Mouse (Mus musculus) lung, adult 18-20 months (tissue): ENCODE measurements around the gene Itpa.
"Not testable (repeated sequence)": the region's sequence is repeated elsewhere in the genome, so short reads cannot be mapped to it uniquely, and the experiment has no call there.

Experiments
- DNase-seq, 2 experiments: peaks; one replicate each; pipeline ENCODE4 v3.0.0; 2022; ENCODE audit warnings: mixed read lengths in 2 of 2

Gene Itpa

GRCm38 (mm10) chr2:130667559-130667958 lies at the start of gene Itpa:
TSS of gene Itpa (plus strand) at chr2:130667610.
- DNase-seq, result peak; percentile 85 to 90

GRCm38 (mm10) chr2:130618972-130619371 lies 48.4 kb upstream of the Itpa start:
- DNase-seq, result no peak

GRCm38 (mm10) chr2:130628424-130628823 lies 39.0 kb upstream of the Itpa start:
- DNase-seq, result no peak

GRCm38 (mm10) chr2:130629080-130629838 lies 38.2 kb upstream of the Itpa start:
- DNase-seq, result no peak

- peak; percentile 91 for DNase-seq
Measured at GRCm38 (mm10) chr2:130629839-130630203, 37.6 kb upstream of the Itpa start, which contains the start of the genes Fastkd5 and Ubox5. TSS of gene Fastkd5 (minus strand) at chr2:130630027. TSS of gene Ubox5 (minus strand) at chr2:130630038.

GRCm38 (mm10) chr2:130632416-130632815 lies 35.0 kb upstream of the Itpa start:
- DNase-seq, result no peak

GRCm38 (mm10) chr2:130632887-130633675 lies 34.3 kb upstream of the Itpa start:
- DNase-seq, result no peak

- no peak for DNase-seq
Measured at GRCm38 (mm10) chr2:130634006-130634738, 33.2 kb upstream of the Itpa start.

GRCm38 (mm10) chr2:130634739-130635411 lies 32.5 kb upstream of the Itpa start:
- peak; percentile 21 to 37 for DNase-seq

- DNase-seq, result no peak
Measured at GRCm38 (mm10) chr2:130635847-130636246, 31.6 kb upstream of the Itpa start.

GRCm38 (mm10) chr2:130638101-130638611 lies 29.3 kb upstream of the Itpa start:
- peak in 1 of 2 experiments; percentile 27 for DNase-seq

- no peak for DNase-seq
Measured at GRCm38 (mm10) chr2:130639276-130639675, 28.1 kb upstream of the Itpa start.

GRCm38 (mm10) chr2:130641351-130642025 lies 25.9 kb upstream of the Itpa start:
- DNase-seq, result no peak

- peak in 1 of 2 experiments; percentile 31 for DNase-seq
Measured at GRCm38 (mm10) chr2:130642197-130642660, 25.2 kb upstream of the Itpa start.

GRCm38 (mm10) chr2:130642684-130643369 lies 24.6 kb upstream of the Itpa start, which contains the start of gene Lzts3:
TSS of gene Lzts3 (minus strand) at chr2:130642803.
- DNase-seq, result peak; percentile 90 to 94

- DNase-seq, result no peak
Measured at GRCm38 (mm10) chr2:130645198-130645597, 22.2 kb upstream of the Itpa start.

- DNase-seq, result not testable (repeated sequence)
Measured at GRCm38 (mm10) chr2:130649028-130649427, 18.4 kb upstream of the Itpa start.

GRCm38 (mm10) chr2:130653303-130653702 lies 14.1 kb upstream of the Itpa start:
- DNase-seq, result no peak

- no peak for DNase-seq
Measured at GRCm38 (mm10) chr2:130653760-130654159, 13.7 kb upstream of the Itpa start.

- no peak for DNase-seq
Measured at GRCm38 (mm10) chr2:130655660-130656339, 11.6 kb upstream of the Itpa start.
